Mouse (Mus musculus) left cerebral cortex, postnatal 10 days (tissue): Measurements from ENCODE around the gene Car15. TPM values are rescaled to one million over a fixed set of nuclear protein-coding genes. Genes with fewer than 3 reads are reported as not detected.

ENCODE experiments used
- total RNA-seq, 2 experiments: library from RNA; stranded (reverse); gene quantifications; 2 replicates each; pipeline ENCODE4 v1.2.3; 2021

Car15 gene
- total RNA-seq, 2 experiments from 2014 or later = 8.2 to 8.4 TPM

Other genes starting within 250 kb of the Car15 start
- 10 to 100 TPM; 47.7 to 50.1 TPM for gene Smpd4, start 219.0 kb downstream of the Car15 start, total RNA-seq
- 10 to 100 TPM; 30.3 to 32.3 TPM for gene Ccdc74a, start 191.9 kb downstream of the Car15 start, total RNA-seq
- 10 to 100 TPM; 65.0 to 70.2 TPM for gene Med15, start 105.5 kb downstream of the Car15 start, total RNA-seq
- 100 to 1,000 TPM in 1 of 2 experiments, 10 to 100 TPM in 1; 96.5 to 101 TPM for gene Klhl22, start 78.7 kb downstream of the Car15 start, total RNA-seq
- 1 to 10 TPM; 3.7 to 4.3 TPM for gene Scarf2, start 41.1 kb downstream of the Car15 start, total RNA-seq
- gene B830017H08Rik, start 5.2 kb downstream of the Car15 start, total RNA-seq = 1 to 10 TPM; 4.9 to 5.1 TPM
- gene Gm20518, start 53.3 kb upstream of the Car15 start, total RNA-seq = 1 to 10 TPM in 1 of 2 experiments, under 1 TPM in 1; 0.81 to 1.4 TPM
- not detected for gene Tssk1, start 55.9 kb upstream of the Car15 start, total RNA-seq
- 100 to 1,000 TPM; 106 to 107 TPM for gene Dgcr2, start 60.2 kb upstream of the Car15 start, total RNA-seq
- not detected for gene Tssk2, start 60.3 kb upstream of the Car15 start, total RNA-seq
- 10 to 100 TPM; 33.0 to 34.3 TPM for gene Ess2, start 73.0 kb upstream of the Car15 start, total RNA-seq
- gene Gsc2, start 76.7 kb upstream of the Car15 start, total RNA-seq = not detected
- gene Slc25a1, start 89.9 kb upstream of the Car15 start, total RNA-seq = 10 to 100 TPM; 70.0 to 79.6 TPM
- not detected for gene Vpreb2, start 142.1 kb upstream of the Car15 start, total RNA-seq
- gene Dgcr6, start 214.5 kb upstream of the Car15 start, total RNA-seq = 100 to 1,000 TPM; 111 to 120 TPM